Mouse (Mus musculus): ENCODE data around the gene Stac3. TPM values are rescaled to one million over a fixed set of nuclear protein-coding genes. Genes with fewer than 3 reads are reported as not detected.
A peak's percentile ranks its signal among the peaks of the same experiment; 100 is the strongest.

The Stac3 gene
- total RNA-seq, 1 experiment: 1.1 TPM

DNA sequence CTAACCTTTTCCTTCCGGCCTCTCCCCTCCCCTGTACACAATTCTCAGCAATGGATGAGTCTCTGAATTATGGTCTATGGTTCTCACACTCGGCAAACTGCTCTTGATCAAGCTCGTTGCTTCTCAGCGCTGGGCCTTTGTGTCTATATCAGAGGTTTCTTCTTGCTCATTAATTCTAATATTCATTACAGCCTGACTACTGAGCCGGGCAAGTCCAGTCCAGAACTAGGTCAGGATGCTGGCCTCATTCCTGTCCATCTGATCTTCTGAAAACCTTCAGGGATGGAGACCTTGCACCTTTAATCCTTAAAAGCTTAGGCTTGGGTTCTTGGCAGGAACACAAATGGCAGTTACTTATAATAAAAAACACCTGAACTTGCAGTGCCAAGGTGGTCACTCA lies 2.0 kb upstream of the Stac3 start:
- no peak for DNase-seq (ENCODE audit: low read depth, low spot score)
- Histone ChIP-seq H3K4me3 (ENCODE audit: insufficient read depth in 1 of 2, low read depth in 1 of 2, low read length in 2 of 2, poor library complexity in 1 of 2, severe bottlenecking in 1 of 2) (no peak overlapping the region), H3K4me1 (ENCODE audit: control insufficient read depth in 2 of 2, insufficient read depth in 2 of 2, low read length in 2 of 2, poor library complexity in 1 of 2) (no peaks in the 10 kb centered on the region), H3K36me3 (ENCODE audit: control insufficient read depth, insufficient read depth, low read length, poor library complexity, severe bottlenecking) (peaks cover 23% of the 10 kb centered on the region), H3K27ac (ENCODE audit: insufficient read depth, low read depth, low read length, poor library complexity, severe bottlenecking) (no peak overlapping the region), H3K9ac (ENCODE audit: insufficient read depth, low read depth, low read length, poor library complexity, severe bottlenecking) (no peak overlapping the region), H3K9me3 (ENCODE audit: control insufficient read depth, insufficient read depth, low read depth, low read length) (no peaks in the 10 kb centered on the region)
- no peak for TF ChIP-seq ZNF384 (IDR thresholded peaks at IDR 0.05; ENCODE audit: low read depth, low read length)
- TF ChIP-seq CHD2 (IDR thresholded peaks at IDR 0.05; ENCODE audit: low read depth, low read length): no peak
- no peak for TF ChIP-seq HCFC1 (IDR thresholded peaks at IDR 0.05; ENCODE audit: borderline replicate concordance, insufficient read depth, low read length)
- no peak for TF ChIP-seq ZC3H11A (IDR thresholded peaks at IDR 0.05; ENCODE audit: borderline replicate concordance, low read depth, low read length)
- TF ChIP-seq MAFK (IDR thresholded peaks at IDR 0.05; ENCODE audit: insufficient read depth, low read depth, low read length): no peak
- in situ Hi-C loops (cut with MboI; ENCODE audit: low sequenced_read_pairs in 2 of 2, unreplicated experiment in 2 of 2): no loop called here

DNA sequence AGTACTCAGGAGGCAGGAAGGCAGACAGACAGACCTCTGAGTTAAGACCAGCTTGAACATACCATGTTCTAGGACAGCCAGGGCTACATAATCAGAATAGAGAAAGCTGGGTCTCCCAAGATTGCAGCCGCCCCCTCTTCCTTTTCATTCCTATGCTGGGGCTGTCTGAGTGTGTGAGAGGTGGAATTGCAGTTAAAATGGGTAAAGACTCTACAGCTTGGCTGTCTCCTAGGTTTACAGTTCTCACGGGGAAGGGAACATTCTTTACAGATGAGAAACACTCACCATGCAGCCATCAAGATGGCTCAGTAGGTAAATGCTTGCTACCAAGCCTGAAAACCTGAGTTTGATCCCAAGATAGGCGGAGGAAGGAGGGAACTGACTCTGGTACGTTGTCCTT lies 1.4 kb upstream of the Stac3 start:
- TF ChIP-seq CHD2 (IDR thresholded peaks at IDR 0.05; ENCODE audit: low read depth, low read length) (no peak), MAFK (IDR thresholded peaks at IDR 0.05; ENCODE audit: insufficient read depth, low read depth, low read length) (no peak), ZC3H11A (IDR thresholded peaks at IDR 0.05; ENCODE audit: borderline replicate concordance, low read depth, low read length) (no peak), ZNF384 (IDR thresholded peaks at IDR 0.05; ENCODE audit: low read depth, low read length) (no peak), HCFC1 (IDR thresholded peaks at IDR 0.05; ENCODE audit: borderline replicate concordance, insufficient read depth, low read length) (no peak)
- no peak overlapping the region for H3K9ac ChIP-seq (ENCODE audit: insufficient read depth, low read depth, low read length, poor library complexity, severe bottlenecking)
- H3K4me3 ChIP-seq (ENCODE audit: insufficient read depth in 1 of 2, low read depth in 1 of 2, low read length in 2 of 2, poor library complexity in 1 of 2, severe bottlenecking in 1 of 2): no peak overlapping the region
- no peaks in the 10 kb centered on the region for H3K9me3 ChIP-seq (ENCODE audit: control insufficient read depth, insufficient read depth, low read depth, low read length)
- in situ Hi-C loops (cut with MboI; ENCODE audit: low sequenced_read_pairs in 2 of 2, unreplicated experiment in 2 of 2): no loop called here
- no peak overlapping the region for H3K27ac ChIP-seq (ENCODE audit: insufficient read depth, low read depth, low read length, poor library complexity, severe bottlenecking)
- H3K4me1 ChIP-seq (ENCODE audit: control insufficient read depth in 2 of 2, insufficient read depth in 2 of 2, low read length in 2 of 2, poor library complexity in 1 of 2): no peaks in the 10 kb centered on the region
- DNase-seq (ENCODE audit: low read depth, low spot score): no peak
- peaks cover 18% of the 10 kb centered on the region for H3K36me3 ChIP-seq (ENCODE audit: control insufficient read depth, insufficient read depth, low read length, poor library complexity, severe bottlenecking)

DNA sequence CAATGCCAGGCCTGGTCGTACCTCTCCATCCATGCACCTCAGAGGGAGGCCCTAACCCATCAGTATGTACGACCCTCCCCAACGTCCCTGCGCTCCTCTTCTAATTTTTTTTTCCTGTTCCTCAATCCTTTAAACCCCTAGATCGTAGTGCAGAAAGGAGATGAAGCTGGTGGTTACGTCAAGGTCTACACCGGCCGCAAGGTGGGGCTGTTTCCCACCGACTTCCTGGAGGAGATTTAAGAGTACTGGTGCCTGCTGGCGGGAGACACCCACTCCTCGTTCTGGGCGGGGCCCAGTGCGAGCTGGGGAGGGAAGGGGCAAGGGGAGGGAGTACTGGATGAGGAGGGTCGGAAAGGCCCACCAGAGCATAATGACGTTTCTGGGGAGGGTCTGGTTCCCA lies 6.8 kb downstream of the Stac3 start:
- H3K4me1 ChIP-seq (ENCODE audit: control insufficient read depth in 2 of 2, insufficient read depth in 2 of 2, low read length in 2 of 2, poor library complexity in 1 of 2): peaks cover 5 to 22% of the 10 kb centered on the region in 2 experiments

DNA sequence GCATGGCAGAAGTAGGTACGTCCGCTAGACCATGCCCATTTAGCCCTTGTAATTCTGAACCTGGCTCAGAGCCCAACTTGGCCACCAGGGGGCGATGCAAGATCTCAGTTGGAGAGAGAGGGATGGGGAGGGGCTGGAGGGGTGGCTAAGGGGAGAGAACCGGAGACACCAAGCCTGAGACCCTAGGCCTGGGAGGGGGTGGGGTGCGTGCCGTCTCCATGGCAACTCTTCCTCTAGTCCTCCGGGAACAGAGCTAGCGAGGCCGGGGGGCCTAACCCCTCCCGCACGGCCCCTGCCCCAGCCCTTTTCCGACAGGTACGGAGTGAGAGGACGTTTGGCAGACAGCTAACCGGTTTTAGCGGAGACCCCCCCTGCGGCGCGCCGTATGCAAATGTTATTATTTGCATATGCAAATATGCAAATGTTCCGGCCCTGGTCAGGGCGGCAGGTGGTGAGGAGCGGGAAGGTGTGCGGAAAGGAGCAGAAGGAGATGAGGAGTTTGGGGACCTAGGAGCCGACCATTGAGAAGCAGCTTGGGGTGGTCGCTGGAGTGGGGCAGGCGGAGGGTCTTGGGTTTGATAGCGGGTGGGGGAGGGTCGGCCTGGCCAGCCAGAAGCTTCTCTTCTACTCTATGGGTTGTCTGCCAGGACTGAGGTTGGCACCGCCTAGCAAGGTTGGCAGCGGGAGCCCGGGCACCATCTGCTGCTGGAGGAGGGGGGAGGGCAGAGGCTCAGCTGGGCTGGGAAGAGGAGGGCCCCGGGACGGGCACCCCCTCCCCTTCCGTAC lies 7.8 kb downstream of the Stac3 start:
- H3K27ac ChIP-seq (ENCODE audit: insufficient read depth, low read depth, low read length, poor library complexity, severe bottlenecking): peak overlapping the region; percentile 76; the same call in 1 of the 2 replicates
- peak overlapping the region; percentile 35; the same call in 1 of the 2 replicates for H3K9ac ChIP-seq (ENCODE audit: insufficient read depth, low read depth, low read length, poor library complexity, severe bottlenecking)
- H3K36me3 ChIP-seq (ENCODE audit: control insufficient read depth, insufficient read depth, low read length, poor library complexity, severe bottlenecking): no peaks in the 10 kb centered on the region
- peak; percentile 99 for DNase-seq (ENCODE audit: low read depth, low spot score)
- in situ Hi-C loops (cut with MboI; ENCODE audit: low sequenced_read_pairs in 2 of 2, unreplicated experiment in 2 of 2): no loop called here
- H3K9me3 ChIP-seq (ENCODE audit: control insufficient read depth, insufficient read depth, low read depth, low read length): no peaks in the 10 kb centered on the region
- peak overlapping the region; percentile 70 to 88 for H3K4me3 ChIP-seq (ENCODE audit: insufficient read depth in 1 of 2, low read depth in 1 of 2, low read length in 2 of 2, poor library complexity in 1 of 2, severe bottlenecking in 1 of 2)
- TF ChIP-seq HCFC1 (IDR thresholded peaks at IDR 0.05; ENCODE audit: borderline replicate concordance, insufficient read depth, low read length) (peak; percentile 61; the same call in 1 of the 2 replicates), MAFK (IDR thresholded peaks at IDR 0.05; ENCODE audit: insufficient read depth, low read depth, low read length) (no peak), ZC3H11A (IDR thresholded peaks at IDR 0.05; ENCODE audit: borderline replicate concordance, low read depth, low read length) (0 out of 2 replicates have a peak, but pooled peaks have one; percentile 35), ZNF384 (IDR thresholded peaks at IDR 0.05; ENCODE audit: low read depth, low read length) (no peak), CHD2 (IDR thresholded peaks at IDR 0.05; ENCODE audit: low read depth, low read length) (no peak)
- H3K4me1 ChIP-seq (ENCODE audit: control insufficient read depth in 2 of 2, insufficient read depth in 2 of 2, low read length in 2 of 2, poor library complexity in 1 of 2): peaks cover 5 to 30% of the 10 kb centered on the region in 2 experiments

More for the DNA sequence above, 6.8 kb downstream of the Stac3 start:
- TF ChIP-seq CHD2 (IDR thresholded peaks at IDR 0.05; ENCODE audit: low read depth, low read length) (0 out of 2 replicates have a peak, but pooled peaks have one; percentile 11), HCFC1 (IDR thresholded peaks at IDR 0.05; ENCODE audit: borderline replicate concordance, insufficient read depth, low read length) (no peak), ZNF384 (IDR thresholded peaks at IDR 0.05; ENCODE audit: low read depth, low read length) (peak; percentile 51; the same call in 1 of the 2 replicates), ZC3H11A (IDR thresholded peaks at IDR 0.05; ENCODE audit: borderline replicate concordance, low read depth, low read length) (no peak), MAFK (IDR thresholded peaks at IDR 0.05; ENCODE audit: insufficient read depth, low read depth, low read length) (no peak)
- Histone ChIP-seq H3K9me3 (ENCODE audit: control insufficient read depth, insufficient read depth, low read depth, low read length) (no peaks in the 10 kb centered on the region), H3K27ac (ENCODE audit: insufficient read depth, low read depth, low read length, poor library complexity, severe bottlenecking) (no peak overlapping the region), H3K9ac (ENCODE audit: insufficient read depth, low read depth, low read length, poor library complexity, severe bottlenecking) (no peak overlapping the region; the same call in 1 of the 2 replicates), H3K36me3 (ENCODE audit: control insufficient read depth, insufficient read depth, low read length, poor library complexity, severe bottlenecking) (no peaks in the 10 kb centered on the region), H3K4me3 (ENCODE audit: insufficient read depth in 1 of 2, low read depth in 1 of 2, low read length in 2 of 2, poor library complexity in 1 of 2, severe bottlenecking in 1 of 2) (peak overlapping the region; percentile 70 to 88)
- in situ Hi-C loops (cut with MboI; ENCODE audit: low sequenced_read_pairs in 2 of 2, unreplicated experiment in 2 of 2): no loop called here
- DNase-seq (ENCODE audit: low read depth, low spot score): peak; percentile 89
